Mouse (Mus musculus): ENCODE measurements around the gene Slc48a1. TPM values are rescaled to one million over a fixed set of nuclear protein-coding genes. Genes with fewer than 3 reads are reported as not detected.

The Slc48a1 gene
- polyA plus RNA-seq, 1 experiment from 2014 or later = 98.9 TPM

DNA sequence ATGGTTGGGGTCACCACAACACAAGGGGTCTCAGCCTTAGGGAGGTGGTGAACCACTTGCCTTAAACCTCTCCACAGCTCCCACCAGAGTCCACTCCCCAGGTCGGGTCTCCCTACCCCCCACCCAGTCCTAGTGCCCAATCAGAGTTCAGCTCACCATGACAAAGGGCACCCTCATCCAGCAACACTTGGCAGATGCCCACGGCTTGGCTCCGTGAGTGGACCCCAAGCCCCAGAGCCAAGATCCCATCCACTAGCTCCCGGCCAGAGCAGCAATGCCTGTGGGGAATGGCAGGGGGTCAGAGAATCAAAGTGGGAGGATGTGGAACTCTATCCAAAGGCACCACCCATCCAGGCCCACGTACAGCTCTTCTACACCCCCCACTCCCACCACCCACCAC, 17.4 kb upstream of the Slc48a1 start:
- Histone ChIP-seq H3K9ac (ENCODE audit: low read depth, low read length) (no peak overlapping the region), H3K9me3 (replicated peaks; ENCODE audit: control insufficient read depth, low read length) (no peaks in the 10 kb centered on the region), H3K36me3 (ENCODE audit: control insufficient read depth, insufficient read depth) (no peaks in the 10 kb centered on the region), H3K27me3 (ENCODE audit: control insufficient read depth, insufficient read depth, low read depth, low read length) (peaks cover 9% of the 10 kb centered on the region), H3K27ac (ENCODE audit: low read length) (no peak overlapping the region), H3K4me2 (ENCODE audit: low read depth, low read length) (0 out of 2 replicates have a peak overlapping the region, but pooled peaks have one; percentile 8), H3K4me1 (ENCODE audit: control insufficient read depth, low read depth, low read length) (no peaks in the 10 kb centered on the region; the same call in 1 of the 2 replicates), H3K4me3 (ENCODE audit: low read depth, low read length) (no peak overlapping the region)
- WGBS (ENCODE audit: insufficient replicate concordance) = 60% methylated on average over 5 of the region's 5 CpGs
- ATAC-seq (ENCODE audit: low read depth) = no peak

- Histone ChIP-seq H3K9me3 (replicated peaks; ENCODE audit: control insufficient read depth, low read length) (no peaks in the 10 kb centered on the region), H3K36me3 (ENCODE audit: control insufficient read depth, insufficient read depth) (no peaks in the 10 kb centered on the region), H3K4me3 (ENCODE audit: low read depth, low read length) (no peak overlapping the region), H3K4me2 (ENCODE audit: low read depth, low read length) (0 out of 2 replicates have a peak overlapping the region, but pooled peaks have one; percentile 8), H3K27me3 (ENCODE audit: control insufficient read depth, insufficient read depth, low read depth, low read length) (peaks cover 14% of the 10 kb centered on the region), H3K9ac (ENCODE audit: low read depth, low read length) (no peak overlapping the region), H3K4me1 (ENCODE audit: control insufficient read depth, low read depth, low read length) (no peaks in the 10 kb centered on the region; the same call in 1 of the 2 replicates), H3K27ac (ENCODE audit: low read length) (no peak overlapping the region)
- WGBS (ENCODE audit: insufficient replicate concordance) = 70% methylated on average over 13 of the region's 13 CpGs
- ATAC-seq (ENCODE audit: low read depth) = peak; percentile 12; the same call in 1 of the 2 replicates
These were observed 16.9 kb upstream of the Slc48a1 start for GRCm38 (mm10) chr15:97761438-97761837.

DNA sequence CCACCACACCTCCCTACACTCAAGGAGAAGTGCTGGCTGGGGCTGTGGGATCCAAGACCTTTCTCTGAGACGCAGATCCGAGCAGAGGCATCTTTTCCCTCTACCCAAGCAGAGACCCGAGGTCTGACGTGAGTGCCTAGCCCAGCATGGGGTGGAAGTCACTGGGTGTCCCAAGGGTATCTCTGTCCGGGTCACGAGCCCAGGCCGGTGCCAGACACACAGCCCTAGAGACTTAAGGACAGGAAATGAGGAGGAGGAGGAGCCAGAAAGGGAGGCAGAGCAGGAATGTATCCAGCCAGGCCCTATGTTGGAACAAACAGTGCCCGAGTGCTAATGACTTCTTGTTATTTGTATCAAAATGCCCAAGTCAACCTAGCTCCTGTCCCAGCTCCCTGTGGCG, 15.6 kb upstream of the Slc48a1 start:
- WGBS (ENCODE audit: insufficient replicate concordance) = 50% methylated on average over 9 of the region's 9 CpGs
- H3K27ac ChIP-seq (ENCODE audit: low read length) = no peak overlapping the region
- H3K9ac ChIP-seq (ENCODE audit: low read depth, low read length) = no peak overlapping the region
- ATAC-seq (ENCODE audit: low read depth) = no peak
- no peak overlapping the region for H3K4me2 ChIP-seq (ENCODE audit: low read depth, low read length)
- H3K9me3 ChIP-seq (replicated peaks; ENCODE audit: control insufficient read depth, low read length) = no peaks in the 10 kb centered on the region
- H3K4me3 ChIP-seq (ENCODE audit: low read depth, low read length) = no peak overlapping the region
- H3K36me3 ChIP-seq (ENCODE audit: control insufficient read depth, insufficient read depth) = no peaks in the 10 kb centered on the region
- peaks cover 27% of the 10 kb centered on the region for H3K27me3 ChIP-seq (ENCODE audit: control insufficient read depth, insufficient read depth, low read depth, low read length)
- peaks cover 8% of the 10 kb centered on the region for H3K4me1 ChIP-seq (ENCODE audit: control insufficient read depth, low read depth, low read length)

GRCm38 (mm10) chr15:97763256-97764049, 14.9 kb upstream of the Slc48a1 start:
- Histone ChIP-seq H3K9me3 (replicated peaks; ENCODE audit: control insufficient read depth, low read length) (no peaks in the 10 kb centered on the region), H3K4me2 (ENCODE audit: low read depth, low read length) (no peak overlapping the region), H3K27ac (ENCODE audit: low read length) (no peak overlapping the region), H3K27me3 (ENCODE audit: control insufficient read depth, insufficient read depth, low read depth, low read length) (peaks cover 32% of the 10 kb centered on the region), H3K9ac (ENCODE audit: low read depth, low read length) (no peak overlapping the region), H3K4me3 (ENCODE audit: low read depth, low read length) (no peak overlapping the region), H3K4me1 (ENCODE audit: control insufficient read depth, low read depth, low read length) (peaks cover 8% of the 10 kb centered on the region), H3K36me3 (ENCODE audit: control insufficient read depth, insufficient read depth) (no peaks in the 10 kb centered on the region)
- no peak for ATAC-seq (ENCODE audit: low read depth)
- 51% methylated on average over 9 of the region's 9 CpGs for WGBS (ENCODE audit: insufficient replicate concordance)

DNA sequence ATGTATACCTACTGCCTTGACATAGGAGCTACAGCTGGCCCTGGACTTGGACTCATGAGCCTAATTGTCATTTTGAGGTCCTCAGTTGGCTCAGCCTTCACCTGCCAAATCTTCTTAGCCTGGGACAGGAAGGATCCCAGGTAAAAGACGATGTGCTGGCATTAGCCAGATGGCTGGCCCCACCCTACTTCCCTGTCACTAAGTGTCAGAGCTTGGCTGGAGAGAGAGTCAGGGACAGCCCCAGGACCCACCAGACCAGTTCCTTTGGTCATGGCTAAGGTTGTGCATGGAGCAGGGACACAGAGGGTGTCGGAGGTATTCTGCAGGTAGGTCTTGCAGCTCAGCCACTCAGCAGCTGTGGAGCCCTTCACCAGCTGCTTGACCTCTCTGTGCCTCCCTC, 13.8 kb upstream of the Slc48a1 start:
- no peak overlapping the region for H3K4me2 ChIP-seq (ENCODE audit: low read depth, low read length)
- no peaks in the 10 kb centered on the region for H3K36me3 ChIP-seq (ENCODE audit: control insufficient read depth, insufficient read depth)
- 43% methylated on average over 2 of the region's 2 CpGs for WGBS (ENCODE audit: insufficient replicate concordance)
- H3K4me3 ChIP-seq (ENCODE audit: low read depth, low read length) = no peak overlapping the region
- peaks cover 42% of the 10 kb centered on the region for H3K27me3 ChIP-seq (ENCODE audit: control insufficient read depth, insufficient read depth, low read depth, low read length)
- H3K27ac ChIP-seq (ENCODE audit: low read length) = no peak overlapping the region
- H3K4me1 ChIP-seq (ENCODE audit: control insufficient read depth, low read depth, low read length) = peaks cover 8% of the 10 kb centered on the region
- ATAC-seq (ENCODE audit: low read depth) = no peak
- H3K9me3 ChIP-seq (replicated peaks; ENCODE audit: control insufficient read depth, low read length) = no peaks in the 10 kb centered on the region
- H3K9ac ChIP-seq (ENCODE audit: low read depth, low read length) = no peak overlapping the region

DNA sequence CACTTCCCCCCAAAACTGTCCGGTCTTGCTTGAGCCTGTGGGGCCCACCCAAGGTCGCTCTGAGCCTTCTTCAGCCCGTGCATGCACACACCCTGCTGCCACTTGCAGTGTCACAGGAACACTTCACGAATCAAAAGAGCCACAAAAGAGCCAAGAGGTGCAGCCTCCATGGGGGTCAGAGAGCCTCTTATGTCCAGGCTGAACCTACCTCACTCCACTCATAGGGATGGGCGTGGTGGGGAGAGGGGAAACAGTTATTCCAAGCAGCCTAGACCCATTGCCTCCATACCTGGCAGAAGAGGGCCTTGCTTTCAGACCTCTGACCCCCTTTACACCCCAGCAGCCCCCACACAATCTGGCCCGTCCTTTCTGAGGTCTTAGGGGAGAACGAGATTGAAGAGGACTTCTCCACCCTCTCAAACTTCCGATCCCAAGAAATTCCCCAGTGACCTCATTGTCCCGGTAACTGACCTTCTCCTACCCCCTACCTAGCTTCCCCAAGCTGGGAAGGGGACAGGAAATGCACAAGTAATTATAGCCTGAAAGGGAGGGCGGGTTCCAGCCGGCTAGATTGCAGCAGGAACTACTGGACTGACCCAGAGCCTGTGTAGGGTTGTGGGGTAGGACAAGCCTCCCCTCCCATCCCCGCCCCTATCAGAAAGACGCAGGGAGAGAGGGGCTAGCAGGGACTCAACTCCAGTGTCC, 13.1 kb upstream of the Slc48a1 start:
- H3K4me2 ChIP-seq (ENCODE audit: low read depth, low read length) = no peak overlapping the region
- no peaks in the 10 kb centered on the region for H3K36me3 ChIP-seq (ENCODE audit: control insufficient read depth, insufficient read depth)
- no peaks in the 10 kb centered on the region for H3K9me3 ChIP-seq (replicated peaks; ENCODE audit: control insufficient read depth, low read length)
- WGBS (ENCODE audit: insufficient replicate concordance) = 38% methylated on average over 13 of the region's 13 CpGs
- H3K9ac ChIP-seq (ENCODE audit: low read depth, low read length) = no peak overlapping the region
- H3K4me1 ChIP-seq (ENCODE audit: control insufficient read depth, low read depth, low read length) = peaks cover 8% of the 10 kb centered on the region
- no peak overlapping the region for H3K27ac ChIP-seq (ENCODE audit: low read length)
- ATAC-seq (ENCODE audit: low read depth) = no peak
- H3K27me3 ChIP-seq (ENCODE audit: control insufficient read depth, insufficient read depth, low read depth, low read length) = peaks cover 47% of the 10 kb centered on the region
- no peak overlapping the region for H3K4me3 ChIP-seq (ENCODE audit: low read depth, low read length)

GRCm38 (mm10) chr15:97766194-97766593, 12.1 kb upstream of the Slc48a1 start:
- whole genome bisulfite sequencing (ENCODE audit: insufficient replicate concordance) = 24% methylated on average over 8 of the region's 8 CpGs
- Histone ChIP-seq H3K27me3 (ENCODE audit: control insufficient read depth, insufficient read depth, low read depth, low read length) (peaks cover 47% of the 10 kb centered on the region), H3K4me1 (ENCODE audit: control insufficient read depth, low read depth, low read length) (peaks cover 8% of the 10 kb centered on the region), H3K4me3 (ENCODE audit: low read depth, low read length) (peak overlapping the region; percentile 50; the same call in 1 of the 2 replicates), H3K4me2 (ENCODE audit: low read depth, low read length) (no peak overlapping the region), H3K9me3 (replicated peaks; ENCODE audit: control insufficient read depth, low read length) (no peaks in the 10 kb centered on the region), H3K36me3 (ENCODE audit: control insufficient read depth, insufficient read depth) (no peaks in the 10 kb centered on the region), H3K27ac (ENCODE audit: low read length) (no peak overlapping the region), H3K9ac (ENCODE audit: low read depth, low read length) (no peak overlapping the region)
- ATAC-seq (ENCODE audit: low read depth) = no peak

- Histone ChIP-seq H3K4me1 (ENCODE audit: control insufficient read depth, low read depth, low read length) (peaks cover 8% of the 10 kb centered on the region), H3K36me3 (ENCODE audit: control insufficient read depth, insufficient read depth) (no peaks in the 10 kb centered on the region), H3K4me3 (ENCODE audit: low read depth, low read length) (peak overlapping the region; percentile 50), H3K27me3 (ENCODE audit: control insufficient read depth, insufficient read depth, low read depth, low read length) (peaks cover 47% of the 10 kb centered on the region), H3K9me3 (replicated peaks; ENCODE audit: control insufficient read depth, low read length) (no peaks in the 10 kb centered on the region), H3K27ac (ENCODE audit: low read length) (no peak overlapping the region), H3K4me2 (ENCODE audit: low read depth, low read length) (peak overlapping the region; percentile 72), H3K9ac (ENCODE audit: low read depth, low read length) (no peak overlapping the region)
- ATAC-seq (ENCODE audit: low read depth) = no peak
- WGBS (ENCODE audit: insufficient replicate concordance) = 9% methylated on average over 23 of the region's 23 CpGs
These were observed 11.6 kb upstream of the Slc48a1 start for GRCm38 (mm10) chr15:97766594-97767279.
